Mouse (Mus musculus): Measurements from ENCODE around the gene Mknk2. TPM values are rescaled to one million over a fixed set of nuclear protein-coding genes. Genes with fewer than 3 reads are reported as not detected.
A peak's percentile ranks its signal among the peaks of the same experiment; 100 is the strongest.

The Mknk2 gene
- polyA plus RNA-seq, 1 experiment from 2014 or later: 87.8 TPM

DNA sequence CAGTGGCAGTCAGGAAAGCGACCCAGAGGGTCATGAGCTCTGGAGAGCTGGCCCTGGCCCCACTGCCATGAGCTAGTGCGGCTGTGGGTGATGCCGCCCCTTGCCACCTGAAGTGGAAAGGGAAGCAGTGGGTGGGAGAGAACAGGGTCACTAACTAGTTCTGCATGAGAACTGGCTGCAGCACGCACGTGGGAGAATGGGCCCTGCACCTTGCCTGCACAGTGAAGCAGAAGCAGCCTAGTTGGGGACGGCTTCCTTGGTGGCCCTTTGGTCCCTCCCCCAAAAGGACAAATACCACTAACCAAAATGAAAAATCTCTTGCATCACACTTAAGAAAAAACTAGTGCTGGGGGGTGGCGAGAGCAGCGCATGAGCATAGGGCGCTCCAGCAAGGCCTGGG lies 20.7 kb upstream of the Mknk2 start:
- no peak for ATAC-seq (ENCODE audit: low FRiP score, low read depth)
- WGBS: 92% methylated on average over 9 of the region's 9 CpGs
- H3K9me3 ChIP-seq: no peaks in the 10 kb centered on the region
- H3K4me2 ChIP-seq (replicated peaks): no peak overlapping the region
- peaks cover 29% of the 10 kb centered on the region for H3K36me3 ChIP-seq
- no peak overlapping the region for H3K27ac ChIP-seq
- peaks cover 29% of the 10 kb centered on the region for H3K4me1 ChIP-seq
- peak overlapping the region; percentile 45; the same call in 1 of the 2 replicates for H3K9ac ChIP-seq
- no peaks in the 10 kb centered on the region for H3K27me3 ChIP-seq
- H3K4me3 ChIP-seq: no peak overlapping the region

DNA sequence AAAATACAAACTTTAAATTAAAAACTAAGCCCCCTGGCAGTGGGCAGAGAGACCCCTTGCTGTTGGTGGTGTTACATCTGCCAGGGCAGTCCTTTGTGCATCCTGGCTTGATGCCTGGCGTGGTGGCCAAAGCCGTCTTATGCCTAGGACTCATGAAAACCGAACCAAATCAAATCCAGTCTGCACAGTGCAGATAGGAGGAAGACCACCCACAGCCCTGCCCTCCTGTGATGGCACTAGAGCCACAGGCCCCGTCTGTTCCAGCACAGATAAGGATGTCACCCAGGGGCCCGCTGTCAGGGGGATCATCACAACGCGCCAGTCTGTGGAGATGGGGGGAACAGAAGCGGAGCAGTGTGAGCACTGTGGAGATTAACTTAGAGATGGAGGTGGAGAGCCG lies 19.9 kb upstream of the Mknk2 start:
- H3K4me3 ChIP-seq: no peak overlapping the region
- no peaks in the 10 kb centered on the region for H3K9me3 ChIP-seq
- peaks cover 37% of the 10 kb centered on the region for H3K36me3 ChIP-seq
- no peaks in the 10 kb centered on the region for H3K27me3 ChIP-seq
- H3K9ac ChIP-seq: no peak overlapping the region
- ATAC-seq (ENCODE audit: low FRiP score, low read depth): no peak
- no peak overlapping the region for H3K4me2 ChIP-seq (replicated peaks)
- H3K4me1 ChIP-seq: peaks cover 21% of the 10 kb centered on the region
- no peak overlapping the region for H3K27ac ChIP-seq
- WGBS: 88% methylated on average over 9 of the region's 9 CpGs

GRCm38 (mm10) chr10:80697393-80697787 lies 19.5 kb upstream of the Mknk2 start:
- 91% methylated on average over 8 of the region's 8 CpGs for WGBS
- Histone ChIP-seq H3K4me1 (peaks cover 21% of the 10 kb centered on the region), H3K27ac (no peak overlapping the region), H3K36me3 (peaks cover 41% of the 10 kb centered on the region), H3K27me3 (no peaks in the 10 kb centered on the region), H3K9ac (no peak overlapping the region), H3K4me2 (replicated peaks) (no peak overlapping the region), H3K4me3 (no peak overlapping the region), H3K9me3 (no peaks in the 10 kb centered on the region)
- no peak for ATAC-seq (ENCODE audit: low FRiP score, low read depth)

- ATAC-seq (ENCODE audit: low FRiP score, low read depth): no peak
- Histone ChIP-seq H3K9me3 (no peaks in the 10 kb centered on the region), H3K4me3 (no peak overlapping the region), H3K27me3 (no peaks in the 10 kb centered on the region), H3K4me1 (peaks cover 21% of the 10 kb centered on the region), H3K9ac (no peak overlapping the region), H3K36me3 (peaks cover 48% of the 10 kb centered on the region), H3K27ac (peak overlapping the region; percentile 39; the same call in 1 of the 2 replicates), H3K4me2 (replicated peaks) (no peak overlapping the region; the same call in 1 of the 2 replicates)
- 68% methylated on average over 12 of the region's 12 CpGs for WGBS
Measured at GRCm38 (mm10) chr10:80696502-80697392, 18.8 kb upstream of the Mknk2 start.

DNA sequence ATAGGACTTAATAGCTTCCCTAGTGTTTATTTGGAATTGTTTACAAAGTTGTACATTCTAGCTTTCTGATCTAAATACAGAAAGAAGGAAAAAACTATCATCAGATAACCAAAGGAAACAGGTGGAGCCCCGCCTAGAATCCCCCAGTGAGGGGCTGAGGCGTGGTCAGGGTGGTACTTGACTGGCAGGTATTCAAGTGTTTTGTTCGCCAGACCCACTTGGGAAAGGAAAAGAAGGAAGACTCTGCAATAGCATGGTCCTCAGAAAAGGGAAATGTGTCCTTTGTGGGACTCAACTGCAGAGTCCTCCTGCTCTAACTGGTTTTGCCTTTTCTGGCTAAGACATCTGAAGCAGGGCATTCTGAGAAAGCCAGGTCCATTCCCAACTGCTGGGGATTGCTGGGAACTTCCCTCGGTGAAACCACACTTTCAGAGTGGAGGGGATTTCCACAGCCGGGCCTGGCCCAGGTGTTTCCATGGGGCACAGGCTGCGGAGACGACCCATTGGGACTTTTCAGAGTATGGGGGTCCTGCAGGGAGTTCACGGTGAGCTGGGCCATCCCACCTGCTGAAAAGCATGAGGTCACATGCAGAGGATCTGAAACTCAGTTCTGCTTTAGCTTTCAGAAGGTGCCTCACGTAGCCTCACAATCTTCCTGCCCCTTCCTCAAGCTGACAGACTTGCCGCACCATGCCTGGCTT lies 18.0 kb upstream of the Mknk2 start:
- Histone ChIP-seq H3K27me3 (no peaks in the 10 kb centered on the region), H3K9me3 (no peaks in the 10 kb centered on the region), H3K36me3 (peaks cover 56% of the 10 kb centered on the region), H3K9ac (no peak overlapping the region), H3K4me1 (peaks cover 17% of the 10 kb centered on the region), H3K4me3 (no peak overlapping the region), H3K27ac (peak overlapping the region; percentile 22; the same call in 1 of the 2 replicates), H3K4me2 (replicated peaks) (no peak overlapping the region; the same call in 1 of the 2 replicates)
- no peak for ATAC-seq (ENCODE audit: low FRiP score, low read depth)
- WGBS: 66% methylated on average over 10 of the region's 10 CpGs

- Histone ChIP-seq H3K27me3 (no peaks in the 10 kb centered on the region), H3K36me3 (peaks cover 64% of the 10 kb centered on the region), H3K9ac (no peak overlapping the region; the same call in 1 of the 2 replicates), H3K4me2 (replicated peaks) (no peak overlapping the region), H3K27ac (no peak overlapping the region), H3K9me3 (no peaks in the 10 kb centered on the region), H3K4me3 (no peak overlapping the region), H3K4me1 (peaks cover 10% of the 10 kb centered on the region)
- 63% methylated on average over 2 of the region's 2 CpGs for WGBS
- no peak for ATAC-seq (ENCODE audit: low FRiP score, low read depth)
Measured at GRCm38 (mm10) chr10:80695186-80695585, 17.3 kb upstream of the Mknk2 start.

- Histone ChIP-seq H3K27ac (no peak overlapping the region), H3K36me3 (peaks cover 72% of the 10 kb centered on the region)
- 89% methylated on average over 13 of the region's 13 CpGs for WGBS
Measured at GRCm38 (mm10) chr10:80694159-80694938, 16.4 kb upstream of the Mknk2 start.

DNA sequence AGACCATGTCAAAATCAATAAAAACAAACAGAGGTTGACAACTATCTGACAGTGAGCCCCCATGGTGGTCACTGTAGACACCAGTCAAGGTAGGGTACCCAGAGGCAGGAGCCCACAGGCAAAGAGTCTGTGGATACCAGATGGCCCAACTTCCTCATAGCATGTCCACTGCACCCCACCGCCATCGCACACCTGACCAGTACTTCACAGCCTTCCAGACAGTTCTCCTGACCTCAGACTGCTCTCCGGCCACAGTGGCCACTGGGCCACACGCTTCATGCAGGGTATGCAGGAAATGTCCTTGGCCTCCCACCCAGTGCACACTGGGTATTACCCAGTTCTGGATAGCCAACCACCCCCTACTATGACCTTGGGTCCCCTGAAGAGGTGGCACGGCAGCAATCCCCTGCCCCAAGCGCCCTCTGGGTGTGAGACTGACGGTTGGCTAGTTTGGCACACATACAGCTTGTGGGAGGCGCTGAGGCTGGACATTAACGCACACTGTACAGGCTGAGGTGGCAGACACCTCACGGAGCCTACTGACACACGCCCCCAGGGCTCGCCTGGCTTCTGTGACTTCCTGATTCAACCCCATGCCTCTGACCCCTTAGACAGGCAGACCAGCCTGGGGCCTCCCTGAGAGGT lies 15.6 kb upstream of the Mknk2 start:
- no peak for ATAC-seq (ENCODE audit: low FRiP score, low read depth)
- Histone ChIP-seq H3K36me3 (peaks cover 74% of the 10 kb centered on the region), H3K9ac (no peak overlapping the region), H3K4me1 (peaks cover 5% of the 10 kb centered on the region; the same call in 1 of the 2 replicates), H3K9me3 (no peaks in the 10 kb centered on the region), H3K4me2 (replicated peaks) (no peak overlapping the region), H3K27me3 (no peaks in the 10 kb centered on the region), H3K4me3 (no peak overlapping the region), H3K27ac (no peak overlapping the region)
- 89% methylated on average over 12 of the region's 12 CpGs for WGBS

More at GRCm38 (mm10) chr10:80694159-80694938, 16.4 kb upstream of the Mknk2 start:
- peaks cover 5% of the 10 kb centered on the region; the same call in 1 of the 2 replicates for H3K4me1 ChIP-seq
- no peak overlapping the region for H3K4me2 ChIP-seq (replicated peaks)
- no peaks in the 10 kb centered on the region for H3K9me3 ChIP-seq
- no peak for ATAC-seq (ENCODE audit: low FRiP score, low read depth)
- H3K27me3 ChIP-seq: no peaks in the 10 kb centered on the region
- H3K9ac ChIP-seq: peak overlapping the region; percentile 25; the same call in 1 of the 2 replicates
- H3K4me3 ChIP-seq: no peak overlapping the region

GRCm38 (mm10) chr10:80692249-80693165 lies 14.6 kb upstream of the Mknk2 start:
- Histone ChIP-seq H3K9me3 (no peaks in the 10 kb centered on the region), H3K27ac (no peak overlapping the region), H3K4me3 (no peak overlapping the region), H3K4me2 (replicated peaks) (no peak overlapping the region), H3K36me3 (peaks cover 68% of the 10 kb centered on the region), H3K27me3 (no peaks in the 10 kb centered on the region), H3K9ac (no peak overlapping the region), H3K4me1 (peaks cover 5% of the 10 kb centered on the region; the same call in 1 of the 2 replicates)
- WGBS: 81% methylated on average over 14 of the region's 14 CpGs
- no peak for ATAC-seq (ENCODE audit: low FRiP score, low read depth)

DNA sequence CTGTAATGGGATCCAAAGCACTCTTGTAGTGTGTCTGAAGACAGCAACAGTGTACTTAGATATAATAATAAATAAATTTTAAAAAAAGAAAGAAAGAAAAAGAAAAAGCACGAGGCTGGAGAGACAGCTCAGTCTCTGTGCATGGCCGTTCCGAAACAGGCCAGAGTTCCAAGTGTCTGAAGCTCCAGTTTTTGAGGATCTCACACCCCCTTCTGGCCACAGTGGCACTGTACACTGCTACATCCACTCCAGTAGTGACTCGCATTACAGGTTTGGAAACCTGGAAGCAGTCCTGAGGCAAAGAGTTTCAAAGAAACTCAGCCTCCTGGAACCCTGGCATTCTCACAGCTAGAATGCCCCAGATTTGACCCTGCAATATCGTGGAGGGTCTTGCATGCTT lies 9.9 kb upstream of the Mknk2 start:
- Histone ChIP-seq H3K27ac (no peak overlapping the region), H3K9ac (no peak overlapping the region), H3K36me3 (peaks cover 88% of the 10 kb centered on the region), H3K4me2 (replicated peaks) (no peak overlapping the region), H3K4me3 (no peak overlapping the region), H3K9me3 (no peaks in the 10 kb centered on the region), H3K27me3 (no peaks in the 10 kb centered on the region), H3K4me1 (no peaks in the 10 kb centered on the region)
- ATAC-seq (ENCODE audit: low FRiP score, low read depth): peak; percentile 76
- 44% methylated on average over 5 of the region's 5 CpGs for WGBS

All from limb, embryonic 13.5 days (tissue).